Mouse (Mus musculus) limb, embryonic 11.5 days (tissue): ENCODE measurements around the gene Mlycd. TPM values are rescaled to one million over a fixed set of nuclear protein-coding genes. Genes with fewer than 3 reads are reported as not detected.
"Not testable (repeated sequence)": the region's sequence is repeated elsewhere in the genome, so short reads cannot be mapped to it uniquely, and the experiment has no call there.

Source experiments
- ATAC-seq: fragments of 200-750 bp; cut with Nextera tagmentation; 2 replicates; pipeline ENCODE4 v1.8.0; 2017; ENCODE audit warnings: low read depth; ENCODE audit not compliant: insufficient number of reproducible peaks, low FRiP score, low TSS enrichment
- DNase-seq: peaks from one replicate; pipeline ENCODE4 v3.0.0-alpha.2; 2015; ENCODE audit warnings: low spot score
- H3K27ac ChIP-seq: fragments of 300-500 bp; sonication (generic); replicated peaks from 2 replicates; pipeline ENCODE4 v1.5.1; 2014; ENCODE audit warnings: low read depth, mild to moderate bottlenecking, low read length
- H3K27me3 ChIP-seq: fragments of 300-500 bp; sonication (generic); 2 replicates; pipeline ENCODE4 v1.6.1; 2014; ENCODE audit warnings: mild to moderate bottlenecking, low read length, mixed read lengths; ENCODE audit not compliant: control insufficient read depth, insufficient read depth
- H3K36me3 ChIP-seq: fragments of 300-500 bp; sonication (generic); 2 replicates; pipeline ENCODE4 v1.6.1; 2014; ENCODE audit warnings: mild to moderate bottlenecking, low read length, moderate library complexity, mixed read lengths; ENCODE audit not compliant: control insufficient read depth, insufficient read depth
- H3K4me1 ChIP-seq: fragments of 300-500 bp; sonication (generic); 2 replicates; pipeline ENCODE4 v1.6.1; 2014; ENCODE audit warnings: low read length, mixed read lengths; ENCODE audit not compliant: control insufficient read depth, insufficient read depth
- H3K4me2 ChIP-seq: fragments of 300-500 bp; sonication (generic); 2 replicates; pipeline ENCODE4 v1.6.1; 2014; ENCODE audit warnings: low read depth, mild to moderate bottlenecking, moderate library complexity; ENCODE audit not compliant: severe bottlenecking
- H3K4me3 ChIP-seq: fragments of 300-500 bp; sonication (generic); 2 replicates; pipeline ENCODE4 v1.5.1; 2014; ENCODE audit warnings: low read depth, low read length
- H3K9ac ChIP-seq: fragments of 300-500 bp; sonication (generic); 2 replicates; pipeline ENCODE4 v1.6.1; 2014; ENCODE audit warnings: mild to moderate bottlenecking, low read length
- H3K9me3 ChIP-seq: fragments of 300-500 bp; sonication (generic); 2 replicates; pipeline ENCODE4 v1.6.1; 2016; ENCODE audit warnings: low read length; ENCODE audit not compliant: control insufficient read depth
- WGBS: fragments of 180-500 bp; shearing (Covaris S2); extraction: QIAGEN DNeasy Blood & Tissue Kit; methylation state at CpG from one replicate; pipeline ENCODE4 v1.1.7; 2014; 5-methylcytosine and 5-hydroxymethylcytosine counted together
- polyA plus RNA-seq: library from polyadenylated mRNA; unstranded; fragments of >200 nt; fragmentation: Nextera tagmentation; extraction: Ambion mirVana; gene quantifications from 2 replicates; pipeline ENCODE4 v1.2.1, GENCODE M21; 2014

Mlycd gene
- polyA plus RNA-seq: 6.9 and 8.3 TPM in 2 replicates

DNA sequence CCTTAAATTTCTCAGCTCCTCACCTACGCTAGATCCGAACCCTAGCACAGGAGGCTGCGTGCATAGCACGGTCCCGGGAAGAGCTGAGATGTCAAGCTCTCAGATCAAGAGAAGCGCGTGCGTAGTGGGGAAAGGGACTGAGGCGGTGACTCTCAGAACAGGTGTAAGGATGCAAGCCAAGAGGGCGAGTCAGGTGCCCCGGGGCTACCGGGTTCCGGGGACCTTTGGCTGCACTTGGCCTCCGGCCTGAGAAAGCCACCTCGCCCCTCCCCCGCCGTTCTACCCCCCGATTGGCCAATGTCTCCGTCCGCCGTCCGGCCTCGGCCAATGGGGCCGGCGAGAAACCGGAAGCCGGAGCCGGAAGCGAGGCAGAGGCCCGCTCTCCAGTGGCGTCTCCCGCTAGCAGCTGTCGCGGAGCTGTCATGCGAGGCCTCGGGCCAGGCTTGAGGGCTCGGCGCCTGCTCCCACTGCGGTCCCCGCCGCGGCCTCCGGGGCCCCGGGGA, at the start of gene Mlycd:
TSS of gene Mlycd (plus strand) at position 355 of the 503 bp plus-strand sequence.
- no peak within 1 kb of the TSS; the same call in 1 of the 2 replicates for H3K27ac ChIP-seq
- H3K4me2 ChIP-seq: peak within 1 kb of the TSS; percentile 99
- no peaks in the 10 kb centered on the region for H3K9me3 ChIP-seq
- peak within 1 kb of the TSS; percentile 80 for H3K4me3 ChIP-seq
- no peaks in the 10 kb centered on the region for H3K36me3 ChIP-seq
- H3K9ac ChIP-seq: peak within 1 kb of the TSS; percentile 78
- ATAC-seq: peak; percentile 86
- 3% methylated on average over 39 of the region's 44 CpGs for WGBS
- peaks cover 9% of the 10 kb centered on the region; the same call in 1 of the 2 replicates for H3K27me3 ChIP-seq
- peaks cover 5% of the 10 kb centered on the region for H3K4me1 ChIP-seq
- DNase-seq: peak; percentile 91

- Histone ChIP-seq H3K4me2 (peak overlapping the region; percentile 74), H3K27me3 (no peaks in the 10 kb centered on the region), H3K36me3 (peaks cover 19% of the 10 kb centered on the region), H3K4me3 (peak overlapping the region; percentile 98), H3K9ac (peak overlapping the region; percentile 77), H3K27ac (no peak overlapping the region), H3K9me3 (no peaks in the 10 kb centered on the region; the same call in 1 of the 2 replicates), H3K4me1 (0 out of 2 replicates have a peak, but pooled peaks cover 3% of the 10 kb centered on the region)
- DNase-seq (no peak), ATAC-seq (no peak)
- WGBS: 59% methylated on average over 22 of the region's 22 CpGs
These were observed 49.5 kb upstream of the Mlycd start for GRCm38 (mm10) chr8:119345029-119345682.

DNA sequence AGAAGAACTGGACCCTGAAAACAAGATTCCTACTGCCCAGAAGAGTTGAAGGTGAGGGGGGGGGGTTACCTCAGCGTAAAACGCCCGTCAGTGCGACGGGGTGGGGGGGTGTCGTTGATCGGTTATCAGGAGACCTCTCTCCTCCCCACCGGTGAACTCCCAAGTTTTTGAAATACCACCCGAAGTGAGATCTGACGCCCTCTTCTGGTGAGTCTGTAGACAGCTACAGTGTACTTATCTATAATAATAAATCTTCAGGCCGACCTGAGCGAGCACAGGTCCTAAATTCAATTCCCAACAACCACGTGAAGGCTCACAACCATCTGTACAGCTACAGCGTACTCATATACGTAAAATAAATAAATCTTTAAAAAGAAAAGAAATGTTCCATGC, 49.0 kb upstream of the Mlycd start:
- no peak overlapping the region for H3K9ac ChIP-seq
- 84% methylated on average over 15 of the region's 15 CpGs for WGBS

DNA sequence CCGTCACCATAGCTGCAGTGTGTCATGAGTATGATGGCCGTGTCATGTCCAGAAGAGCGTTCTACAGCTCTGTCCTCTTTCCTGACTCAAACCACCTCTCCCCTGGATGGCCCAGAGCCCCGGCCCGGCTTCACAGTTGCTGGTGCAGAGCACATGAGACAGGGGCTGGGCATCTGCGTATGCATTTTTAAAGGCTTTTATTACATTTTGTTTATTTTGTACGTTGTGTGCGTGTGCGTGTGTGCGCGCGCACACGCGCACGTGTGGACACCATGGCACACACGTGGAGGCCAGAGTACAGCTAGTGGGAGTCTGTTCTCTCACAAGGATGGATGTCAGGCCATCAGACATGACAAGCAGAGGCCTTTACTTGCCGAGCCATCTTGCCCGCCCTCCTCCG, 43.0 kb upstream of the Mlycd start:
- 94% methylated on average over 19 of the region's 19 CpGs for WGBS

More for the DNA sequence above, 49.0 kb upstream of the Mlycd start:
- ATAC-seq (no peak), DNase-seq (no peak)
- H3K9me3 ChIP-seq: no peaks in the 10 kb centered on the region; the same call in 1 of the 2 replicates
- 0 out of 2 replicates have a peak, but pooled peaks cover 3% of the 10 kb centered on the region for H3K4me1 ChIP-seq
- no peak overlapping the region for H3K4me3 ChIP-seq
- no peaks in the 10 kb centered on the region for H3K27me3 ChIP-seq
- H3K36me3 ChIP-seq: peaks cover 21% of the 10 kb centered on the region
- H3K4me2 ChIP-seq: peak overlapping the region; percentile 74; the same call in 1 of the 2 replicates
- no peak overlapping the region for H3K27ac ChIP-seq

DNA sequence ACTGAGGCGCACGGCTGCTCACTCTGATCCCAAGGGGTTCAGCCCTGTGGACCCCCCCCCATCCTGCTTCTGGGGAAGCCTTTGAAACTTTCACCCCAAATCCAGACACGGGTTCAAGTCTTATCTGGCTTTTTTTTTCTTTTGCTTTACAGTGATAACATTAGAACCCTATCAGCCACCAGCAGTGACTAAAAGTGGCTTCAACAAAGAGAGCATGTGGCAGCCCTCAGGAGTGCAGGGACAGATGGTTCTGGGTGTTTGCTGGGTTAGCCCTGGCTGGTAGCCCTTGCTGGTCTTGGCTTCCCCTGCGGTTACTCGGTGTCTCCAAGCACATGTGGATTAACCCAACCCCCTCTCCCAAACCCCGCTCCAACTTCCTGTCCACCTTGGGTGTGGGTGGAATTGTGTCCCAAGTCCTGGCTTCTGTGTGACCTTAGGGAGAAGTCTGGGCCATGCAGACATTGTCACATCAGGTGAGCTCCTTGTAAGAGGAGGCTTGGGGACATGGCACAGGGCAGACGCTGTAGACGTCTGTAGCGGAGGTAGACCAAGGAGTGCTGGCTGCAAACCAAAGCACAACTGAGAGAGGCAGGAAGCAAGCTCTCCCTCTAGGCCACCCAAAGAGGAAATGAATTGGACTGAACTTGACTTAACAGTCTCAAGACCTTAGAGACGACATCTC, 41.6 kb upstream of the Mlycd start:
- no peak for ATAC-seq

More for the DNA sequence above, 43.0 kb upstream of the Mlycd start:
- H3K9ac ChIP-seq: no peak overlapping the region
- no peak overlapping the region for H3K4me3 ChIP-seq
- H3K9me3 ChIP-seq: no peaks in the 10 kb centered on the region
- peaks cover 21% of the 10 kb centered on the region for H3K36me3 ChIP-seq
- H3K27ac ChIP-seq: no peak overlapping the region
- H3K27me3 ChIP-seq: no peaks in the 10 kb centered on the region
- ATAC-seq (no peak), DNase-seq (no peak)
- H3K4me1 ChIP-seq: no peaks in the 10 kb centered on the region
- H3K4me2 ChIP-seq: no peak overlapping the region

DNA sequence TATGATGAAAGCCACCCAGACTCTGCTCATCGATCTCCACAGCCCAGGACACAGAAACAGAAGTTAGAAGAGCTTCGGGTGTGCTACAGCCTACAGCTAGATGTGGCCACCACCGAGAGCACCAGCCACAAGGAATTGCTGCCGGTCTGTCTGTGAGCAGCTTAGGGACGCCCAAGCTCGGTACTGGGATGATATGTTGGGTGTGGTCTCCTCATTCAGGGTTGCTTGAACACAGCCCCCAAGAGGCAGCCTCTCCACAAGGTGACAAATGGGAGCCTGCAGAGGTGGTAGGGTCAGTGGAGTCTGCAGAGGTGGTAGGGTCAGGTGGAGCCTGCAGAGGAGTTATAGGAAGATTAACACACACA, 41.0 kb upstream of the Mlycd start:
- 88% methylated on average over 6 of the region's 6 CpGs for WGBS
- Histone ChIP-seq H3K36me3 (peaks cover 12% of the 10 kb centered on the region), H3K4me1 (no peaks in the 10 kb centered on the region), H3K4me3 (no peak overlapping the region), H3K27me3 (no peaks in the 10 kb centered on the region), H3K9me3 (no peaks in the 10 kb centered on the region), H3K9ac (no peak overlapping the region), H3K4me2 (no peak overlapping the region), H3K27ac (no peak overlapping the region)
- no peak for ATAC-seq
- DNase-seq: no peak

More for the DNA sequence above, 41.6 kb upstream of the Mlycd start:
- H3K27ac ChIP-seq: no peak overlapping the region
- DNase-seq: no peak
- peaks cover 17% of the 10 kb centered on the region for H3K36me3 ChIP-seq
- H3K4me1 ChIP-seq: no peaks in the 10 kb centered on the region
- H3K9ac ChIP-seq: no peak overlapping the region
- H3K27me3 ChIP-seq: no peaks in the 10 kb centered on the region
- H3K4me2 ChIP-seq: no peak overlapping the region
- no peaks in the 10 kb centered on the region for H3K9me3 ChIP-seq
- 81% methylated on average over 10 of the region's 10 CpGs for WGBS
- no peak overlapping the region for H3K4me3 ChIP-seq

- H3K9me3 ChIP-seq, H3K4me2 ChIP-seq, H3K4me1 ChIP-seq, H3K27me3 ChIP-seq, H3K27ac ChIP-seq, ATAC-seq, H3K9ac ChIP-seq, H3K36me3 ChIP-seq, H3K4me3 ChIP-seq: not testable (repeated sequence)
- peak; percentile 39 for DNase-seq
- WGBS: 72% methylated on average over 5 of the region's 5 CpGs
These were observed 38.0 kb upstream of the Mlycd start for GRCm38 (mm10) chr8:119356631-119357030.

GRCm38 (mm10) chr8:119358175-119358574, 36.5 kb upstream of the Mlycd start:
- ATAC-seq: peak; percentile 50; the same call in 1 of the 2 replicates
- Histone ChIP-seq H3K27me3 (no peaks in the 10 kb centered on the region), H3K9me3 (no peaks in the 10 kb centered on the region)

More at GRCm38 (mm10) chr8:119358175-119358574, 36.5 kb upstream of the Mlycd start:
- Histone ChIP-seq H3K4me3 (no peak overlapping the region), H3K36me3 (no peaks in the 10 kb centered on the region), H3K4me1 (no peaks in the 10 kb centered on the region), H3K4me2 (no peak overlapping the region), H3K9ac (no peak overlapping the region), H3K27ac (no peak overlapping the region)
- no peak for DNase-seq
- WGBS: 50% methylated on average over 7 of the region's 7 CpGs
